Mouse (Mus musculus) liver, embryonic 14.5 days (tissue): ENCODE data around the gene Hdac9. TPM values are rescaled to one million over a fixed set of nuclear protein-coding genes. Genes with fewer than 3 reads are reported as not detected.

Experiments
- ATAC-seq: fragments of 200-750 bp; cut with Nextera tagmentation; 2 replicates; pipeline ENCODE4 v1.8.0; 2017; ENCODE audit warnings: moderate number of reproducible peaks, mild to moderate bottlenecking, moderate library complexity; ENCODE audit not compliant: insufficient read depth
- DNase-seq, 3 experiments: peaks; one replicate each; pipeline ENCODE4 v3.0.0-alpha.2; 2012 to 2013; ENCODE audit warnings: low read depth in 3 of 3, low spot score in 3 of 3
- H3K27ac ChIP-seq: fragments of 300-500 bp; sonication (generic); 2 replicates; pipeline ENCODE4 v1.5.1; 2014; ENCODE audit warnings: moderate library complexity, mild to moderate bottlenecking, control low read depth, inconsistent platforms
- H3K27me3 ChIP-seq: fragments of 300-500 bp; sonication (generic); 2 replicates; pipeline ENCODE4 v1.6.1; 2014; ENCODE audit warnings: mild to moderate bottlenecking, low read length, moderate library complexity; ENCODE audit not compliant: control insufficient read depth, insufficient read depth
- H3K36me3 ChIP-seq: fragments of 300-500 bp; sonication (generic); replicated peaks from 2 replicates; pipeline ENCODE4 v1.6.1; 2014; ENCODE audit warnings: low read depth; ENCODE audit not compliant: control insufficient read depth, insufficient read depth
- H3K4me1 ChIP-seq, 2 experiments: fragments of 200-500 bp in 1 of 2; fragments of 300-500 bp in 1 of 2; sonication (generic) in 1 of 2; replicated peaks; 2 replicates each; pipeline ENCODE4 v1.6.1; 2012 to 2014; ENCODE audit warnings: antibody characterized with exemption in 1 of 2, inconsistent platforms in 1 of 2, low read length in 1 of 2; ENCODE audit not compliant: control insufficient read depth in 2 of 2, insufficient read depth in 2 of 2
- H3K4me2 ChIP-seq: fragments of 300-500 bp; sonication (generic); 2 replicates; pipeline ENCODE4 v1.6.1; 2014; ENCODE audit warnings: low read depth, mild to moderate bottlenecking, control low read depth, moderate library complexity
- H3K4me3 ChIP-seq, 2 experiments: fragments of 200-500 bp in 1 of 2; fragments of 300-500 bp in 1 of 2; sonication (generic) in 1 of 2; 2 replicates each; pipeline ENCODE4 v1.5.1; 2012 to 2014; ENCODE audit warnings: low read depth in 2 of 2, low read length in 2 of 2, mild to moderate bottlenecking in 2 of 2, control low read depth in 1 of 2, inconsistent platforms in 1 of 2, moderate library complexity in 1 of 2; ENCODE audit not compliant: insufficient read depth in 1 of 2
- H3K9ac ChIP-seq: fragments of 300-500 bp; sonication (generic); replicated peaks from 2 replicates; pipeline ENCODE4 v1.6.1; 2014; ENCODE audit warnings: mild to moderate bottlenecking, control low read depth, moderate library complexity
- H3K9me3 ChIP-seq: fragments of 300-500 bp; sonication (generic); 2 replicates; pipeline ENCODE4 v1.6.1; 2016; ENCODE audit warnings: low read length, mixed read lengths; ENCODE audit not compliant: control insufficient read depth
- CTCF ChIP-seq: IDR thresholded peaks from 2 replicates; pipeline ENCODE4 v1.5.1; 2016; ENCODE audit warnings: antibody characterized with exemption, low read depth, control low read depth
- EP300 ChIP-seq: IDR thresholded peaks from 2 replicates; pipeline ENCODE4 v1.6.1; 2016; ENCODE audit warnings: antibody characterized with exemption, low read depth
- WGBS: fragments of 180-500 bp; shearing (Covaris S2); extraction: QIAGEN DNeasy Blood & Tissue Kit; methylation state at CpG from one replicate; pipeline ENCODE4 v1.1.7; 2014; ENCODE audit not compliant: insufficient replicate concordance; 5-methylcytosine and 5-hydroxymethylcytosine counted together
- polyA plus RNA-seq, 2 experiments: library from polyadenylated mRNA; depleted of rRNA in 1 of 2; stranded (reverse) in 1 of 2; unstranded in 1 of 2; fragments of >200 nt; fragmentation: Nextera tagmentation in 1 of 2; extraction: Ambion mirVana in 1 of 2; gene quantifications; 2 replicates each; pipeline versions ENCODE4 v1.2.1 to v1.2.3; 2012 to 2014

Hdac9 gene
- polyA plus RNA-seq, 2 experiments = 1.3 to 1.4 TPM

- no peak overlapping the region for H3K27ac ChIP-seq
- TF ChIP-seq EP300 (no peak), CTCF (no peak)
- H3K4me2 ChIP-seq = no peak overlapping the region
- H3K9me3 ChIP-seq = no peaks in the 10 kb centered on the region
- no peaks in the 10 kb centered on the region for H3K4me1 ChIP-seq
- H3K9ac ChIP-seq = no peak overlapping the region
- no peak overlapping the region for H3K4me3 ChIP-seq
- H3K27me3 ChIP-seq = no peaks in the 10 kb centered on the region
- no peaks in the 10 kb centered on the region for H3K36me3 ChIP-seq
- DNase-seq (no peak), ATAC-seq (no peak)
- WGBS = 39% methylated on average over 4 of the region's 4 CpGs
Observed at GRCm38 (mm10) chr12:34334455-34335084, 582.3 kb downstream of the Hdac9 start.

DNA sequence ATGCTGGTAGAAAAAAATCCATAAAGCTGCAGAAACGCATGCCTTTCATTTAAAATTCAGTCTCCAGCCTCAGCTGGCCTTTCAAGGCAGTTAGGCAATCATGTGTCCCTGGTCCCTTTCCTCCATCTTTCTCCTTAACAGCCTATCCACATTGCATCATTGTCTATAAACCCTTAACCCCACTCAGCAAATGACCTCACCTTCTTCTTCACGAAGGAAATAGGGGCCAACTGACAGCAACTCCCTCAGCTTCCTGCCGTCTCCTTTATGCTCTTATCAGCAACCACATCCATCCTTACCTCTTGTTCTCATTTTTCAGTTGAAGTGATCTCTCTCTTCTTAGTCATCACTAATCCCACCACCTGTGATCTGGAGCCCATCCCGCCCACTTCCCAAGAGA, 584.0 kb downstream of the Hdac9 start:
- no peak overlapping the region for H3K9ac ChIP-seq
- no peak overlapping the region for H3K4me3 ChIP-seq
- WGBS = 25% methylated on average over 4 of the region's 4 CpGs
- TF ChIP-seq CTCF (no peak), EP300 (no peak)
- no peaks in the 10 kb centered on the region for H3K27me3 ChIP-seq
- no peaks in the 10 kb centered on the region for H3K4me1 ChIP-seq
- ATAC-seq = no peak
- H3K27ac ChIP-seq = no peak overlapping the region
- H3K9me3 ChIP-seq = no peaks in the 10 kb centered on the region
- DNase-seq = no peak
- no peaks in the 10 kb centered on the region for H3K36me3 ChIP-seq
- no peak overlapping the region for H3K4me2 ChIP-seq

DNA sequence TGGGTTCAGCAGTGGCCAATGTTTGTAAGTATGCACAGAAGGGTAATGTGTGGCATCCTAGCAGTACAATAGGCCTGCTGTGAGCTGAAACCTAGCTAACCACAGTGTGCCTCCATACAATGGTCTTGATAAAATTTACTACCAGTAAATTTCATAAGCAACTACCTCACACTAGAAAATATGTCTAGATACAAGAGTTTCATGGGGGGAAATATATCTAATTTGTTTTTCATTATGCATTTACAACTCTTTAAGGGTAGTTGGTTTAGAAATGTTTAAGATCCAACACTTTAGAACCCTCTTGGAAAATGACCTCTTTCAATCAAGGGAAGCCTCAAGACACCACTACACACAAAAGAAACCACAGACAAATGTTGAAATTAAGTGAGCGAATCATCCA, 589.8 kb downstream of the Hdac9 start:
- no peaks in the 10 kb centered on the region for H3K9me3 ChIP-seq
- ATAC-seq = no peak
- no peak overlapping the region for H3K9ac ChIP-seq
- no peak for DNase-seq
- H3K27me3 ChIP-seq = no peaks in the 10 kb centered on the region
- H3K4me2 ChIP-seq = no peak overlapping the region
- no peak overlapping the region for H3K27ac ChIP-seq
- H3K4me3 ChIP-seq = no peak overlapping the region
- H3K36me3 ChIP-seq = no peaks in the 10 kb centered on the region
- 60% methylated on average over 1 of the region's 1 CpGs for WGBS
- TF ChIP-seq CTCF (no peak), EP300 (no peak)
- H3K4me1 ChIP-seq = no peaks in the 10 kb centered on the region

GRCm38 (mm10) chr12:34312113-34312719, 604.7 kb downstream of the Hdac9 start:
- H3K4me1 ChIP-seq = no peaks in the 10 kb centered on the region
- H3K9ac ChIP-seq = no peak overlapping the region
- H3K27me3 ChIP-seq = no peaks in the 10 kb centered on the region
- no peak overlapping the region for H3K4me3 ChIP-seq
- no peak for ATAC-seq
- no peaks in the 10 kb centered on the region for H3K36me3 ChIP-seq
- TF ChIP-seq CTCF (no peak), EP300 (no peak)
- no peaks in the 10 kb centered on the region for H3K9me3 ChIP-seq
- no peak overlapping the region for H3K4me2 ChIP-seq
- WGBS = 74% methylated on average over 15 of the region's 15 CpGs
- H3K27ac ChIP-seq = no peak overlapping the region
- no peak for DNase-seq

DNA sequence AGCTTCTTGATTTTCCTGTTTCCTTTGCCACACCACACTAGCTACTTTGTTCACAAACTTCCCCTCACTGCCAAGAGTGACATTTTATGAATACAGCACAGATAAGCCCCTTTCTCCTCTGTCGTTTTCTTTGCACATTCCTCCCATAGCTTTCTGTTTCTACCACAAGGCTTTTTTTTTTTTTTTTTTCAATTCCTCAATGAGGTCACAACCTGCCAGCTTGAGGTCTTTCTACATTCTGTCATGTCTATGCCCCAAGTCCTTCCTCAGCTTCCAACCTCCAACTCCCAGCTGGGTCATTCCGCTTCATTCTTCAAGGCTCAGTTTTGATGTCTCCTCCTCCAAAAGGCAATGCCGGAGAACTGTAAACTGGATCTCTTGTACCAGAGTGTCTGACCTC, 611.4 kb downstream of the Hdac9 start:
- no peak for TF ChIP-seq EP300
- no peak for TF ChIP-seq CTCF
- Histone ChIP-seq H3K9me3 (no peaks in the 10 kb centered on the region), H3K27me3 (no peaks in the 10 kb centered on the region), H3K36me3 (no peaks in the 10 kb centered on the region), H3K4me3 (no peak overlapping the region), H3K9ac (no peak overlapping the region), H3K4me1 (no peaks in the 10 kb centered on the region), H3K27ac (no peak overlapping the region), H3K4me2 (no peak overlapping the region)
- DNase-seq (no peak), ATAC-seq (no peak)
- WGBS = 35% methylated on average over 3 of the region's 3 CpGs
